Mouse (Mus musculus) forebrain, embryonic 14.5 days (tissue): ENCODE data around the gene Slc28a1. TPM values are rescaled to one million over a fixed set of nuclear protein-coding genes. Genes with fewer than 3 reads are reported as not detected.
"Not testable (repeated sequence)": the region's sequence is repeated elsewhere in the genome, so short reads cannot be mapped to it uniquely, and the experiment has no call there.

Experiments used
- ATAC-seq: fragments of 200-750 bp; cut with Nextera tagmentation; 2 replicates; pipeline ENCODE4 v1.8.0; 2017; ENCODE audit warnings: mild to moderate bottlenecking, moderate library complexity
- DNase-seq: peaks from one replicate; pipeline ENCODE4 v3.0.0-alpha.2; 2015; ENCODE audit warnings: low spot score
- H3K27ac ChIP-seq: fragments of 300-500 bp; sonication (generic); 2 replicates; pipeline ENCODE4 v1.5.1; 2014; ENCODE audit warnings: low read depth, mild to moderate bottlenecking, control low read depth, low read length, moderate library complexity
- H3K27me3 ChIP-seq: fragments of 300-500 bp; sonication (generic); replicated peaks from 2 replicates; pipeline ENCODE4 v1.6.1; 2014; ENCODE audit warnings: low read length, control low read depth, mixed read lengths; ENCODE audit not compliant: control insufficient read depth, insufficient read depth
- H3K36me3 ChIP-seq: fragments of 300-500 bp; sonication (generic); 2 replicates; pipeline ENCODE4 v1.6.1; 2014; ENCODE audit warnings: low read length, control low read depth; ENCODE audit not compliant: control insufficient read depth, insufficient read depth
- H3K4me1 ChIP-seq: fragments of 300-500 bp; sonication (generic); 2 replicates; pipeline ENCODE4 v1.6.1; 2014; ENCODE audit warnings: antibody characterized with exemption, low read length, control low read depth; ENCODE audit not compliant: control insufficient read depth, insufficient read depth
- H3K4me2 ChIP-seq: fragments of 300-500 bp; sonication (generic); 2 replicates; pipeline ENCODE4 v1.6.1; 2014; ENCODE audit warnings: mild to moderate bottlenecking, control low read depth, low read length
- H3K4me3 ChIP-seq: fragments of 300-500 bp; sonication (generic); 2 replicates; pipeline ENCODE4 v1.5.1; 2014; ENCODE audit warnings: low read depth, low read length, control low read depth
- H3K9ac ChIP-seq: fragments of 300-500 bp; sonication (generic); 2 replicates; pipeline ENCODE4 v1.6.1; 2014; ENCODE audit warnings: mild to moderate bottlenecking, low read length, control low read depth, moderate library complexity
- H3K9me3 ChIP-seq: fragments of 300-500 bp; sonication (generic); replicated peaks from 2 replicates; pipeline ENCODE4 v1.6.1; 2016; ENCODE audit warnings: low read length, control low read depth, mixed read lengths; ENCODE audit not compliant: control insufficient read depth
- WGBS: fragments of 180-500 bp; shearing (Covaris S2); extraction: QIAGEN DNeasy Blood & Tissue Kit; methylation state at CpG from one replicate; pipeline ENCODE4 v1.1.7; 2014; 5-methylcytosine and 5-hydroxymethylcytosine counted together
- polyA plus RNA-seq: library from polyadenylated mRNA; unstranded; fragments of >200 nt; fragmentation: Nextera tagmentation; extraction: Ambion mirVana; gene quantifications from 2 replicates; pipeline ENCODE4 v1.2.1, GENCODE M21; 2014

Slc28a1 gene
- polyA plus RNA-seq, 1 experiment from 2014 or later: not detected

DNA sequence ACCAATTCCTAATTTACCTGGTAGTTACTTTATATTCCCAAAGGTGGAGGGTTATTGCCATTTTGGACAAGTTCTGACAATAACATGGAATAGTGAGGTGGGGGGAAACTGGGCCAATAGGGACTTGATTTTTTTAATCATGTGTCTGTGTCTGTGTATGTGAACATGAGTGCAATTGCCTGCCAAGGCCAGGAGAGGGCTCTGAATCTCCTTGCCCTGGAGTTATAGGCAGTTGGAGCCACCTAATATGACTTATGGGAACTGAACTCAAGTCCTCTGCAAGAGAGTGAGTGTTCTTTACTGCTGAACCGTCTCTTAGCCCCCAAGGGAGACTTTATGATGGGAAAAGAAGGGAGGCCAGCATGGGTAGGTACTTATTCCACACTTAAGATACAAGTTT, 70.1 kb downstream of the Slc28a1 start:
- no peaks in the 10 kb centered on the region for H3K9me3 ChIP-seq
- no peaks in the 10 kb centered on the region for H3K27me3 ChIP-seq
- ATAC-seq: no peak
- H3K4me1 ChIP-seq: no peaks in the 10 kb centered on the region
- H3K4me3 ChIP-seq: no peak overlapping the region
- no peak for DNase-seq
- H3K27ac ChIP-seq: no peak overlapping the region
- 88% methylated on average over 1 of the region's 1 CpGs for WGBS
- no peak overlapping the region for H3K4me2 ChIP-seq
- no peak overlapping the region for H3K9ac ChIP-seq
- H3K36me3 ChIP-seq: no peaks in the 10 kb centered on the region

DNA sequence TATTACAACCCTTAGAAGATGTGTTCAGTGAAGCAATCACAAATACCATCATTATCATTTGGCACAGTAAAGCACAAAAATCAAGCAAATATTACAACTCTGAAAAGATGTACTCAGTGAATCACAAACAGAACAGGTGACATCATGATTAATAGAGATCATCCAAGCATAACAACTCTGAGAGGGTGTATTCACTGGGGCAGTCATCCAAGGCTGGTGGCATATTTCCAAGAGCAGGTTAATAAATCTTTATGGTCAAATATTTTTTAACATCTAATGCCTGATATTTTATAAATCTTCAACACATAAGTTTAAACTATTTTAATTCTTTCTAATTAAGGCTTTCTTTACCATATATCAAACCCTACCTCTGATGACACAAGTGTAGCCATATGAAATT, 71.4 kb downstream of the Slc28a1 start:
- not testable (repeated sequence) for H3K36me3 ChIP-seq, H3K27ac ChIP-seq, H3K27me3 ChIP-seq, H3K9ac ChIP-seq, H3K4me1 ChIP-seq, H3K4me3 ChIP-seq, DNase-seq, H3K9me3 ChIP-seq, ATAC-seq, H3K4me2 ChIP-seq

DNA sequence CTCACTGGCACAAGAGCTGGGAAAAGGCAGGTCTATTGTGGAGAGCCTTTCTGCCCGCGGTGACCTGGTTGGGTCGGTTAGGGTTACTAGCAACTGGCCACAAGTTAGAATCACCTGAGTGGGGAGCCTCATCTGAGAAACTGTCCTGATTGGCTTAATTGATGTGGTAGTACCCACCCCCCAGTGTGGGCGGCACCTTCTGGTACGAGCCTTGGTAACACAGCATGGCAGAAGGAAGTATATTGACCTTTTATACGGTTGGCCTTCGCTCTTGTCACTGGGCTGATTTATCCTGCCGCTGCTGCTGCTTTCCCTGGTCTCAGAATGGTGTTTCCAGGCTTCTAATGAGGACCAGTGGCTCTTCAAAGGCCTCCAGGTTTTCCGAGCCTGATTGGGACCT, 74.6 kb downstream of the Slc28a1 start:
- Histone ChIP-seq H3K36me3 (no peaks in the 10 kb centered on the region), H3K27ac (no peak overlapping the region), H3K9ac (no peak overlapping the region), H3K4me1 (no peaks in the 10 kb centered on the region), H3K27me3 (no peaks in the 10 kb centered on the region), H3K4me3 (no peak overlapping the region), H3K4me2 (no peak overlapping the region), H3K9me3 (no peaks in the 10 kb centered on the region)
- no peak for DNase-seq
- 85% methylated on average over 9 of the region's 9 CpGs for WGBS
- ATAC-seq: no peak

GRCm38 (mm10) chr7:81195509-81195908, 80.9 kb downstream of the Slc28a1 start:
- H3K4me3 ChIP-seq: no peak overlapping the region
- H3K27me3 ChIP-seq: no peaks in the 10 kb centered on the region
- no peaks in the 10 kb centered on the region for H3K9me3 ChIP-seq
- DNase-seq (no peak), ATAC-seq (no peak)
- 0 out of 2 replicates have a peak, but pooled peaks cover 2% of the 10 kb centered on the region for H3K4me1 ChIP-seq
- H3K4me2 ChIP-seq: no peak overlapping the region
- no peak overlapping the region for H3K9ac ChIP-seq
- WGBS: 79% methylated on average over 4 of the region's 4 CpGs
- H3K27ac ChIP-seq: no peak overlapping the region
- H3K36me3 ChIP-seq: no peaks in the 10 kb centered on the region

- Histone ChIP-seq H3K4me1 (0 out of 2 replicates have a peak, but pooled peaks cover 2% of the 10 kb centered on the region), H3K9me3 (no peaks in the 10 kb centered on the region), H3K9ac (no peak overlapping the region), H3K27me3 (no peaks in the 10 kb centered on the region), H3K36me3 (no peaks in the 10 kb centered on the region), H3K4me2 (no peak overlapping the region), H3K27ac (no peak overlapping the region), H3K4me3 (no peak overlapping the region)
- ATAC-seq (no peak), DNase-seq (no peak)
- WGBS: 62% methylated on average over 3 of the region's 3 CpGs
Measured at GRCm38 (mm10) chr7:81196796-81197195, 82.2 kb downstream of the Slc28a1 start.

DNA sequence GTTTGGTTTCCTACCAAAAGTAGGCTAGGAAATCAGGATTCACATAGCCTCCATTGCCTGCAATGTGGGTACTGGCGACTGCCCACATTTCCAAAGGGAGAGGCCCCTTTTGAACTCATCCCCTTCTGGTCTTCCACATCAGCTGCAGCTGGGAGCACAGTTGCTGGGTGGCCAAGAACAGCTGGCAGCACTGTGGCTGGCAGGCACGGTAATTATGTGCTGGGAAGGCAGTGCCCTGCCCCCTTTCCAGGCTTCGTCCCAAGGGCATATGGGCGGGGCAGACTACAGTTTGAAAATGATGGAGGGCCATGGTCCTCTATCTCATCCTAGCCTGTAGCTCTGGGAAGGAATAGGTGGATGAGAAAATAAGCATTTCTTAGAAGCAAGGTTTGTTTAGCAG, 83.9 kb downstream of the Slc28a1 start:
- no peaks in the 10 kb centered on the region for H3K9me3 ChIP-seq
- ATAC-seq: no peak
- no peak for DNase-seq
- H3K4me3 ChIP-seq: no peak overlapping the region
- no peaks in the 10 kb centered on the region for H3K27me3 ChIP-seq
- 0 out of 2 replicates have a peak, but pooled peaks cover 2% of the 10 kb centered on the region for H3K4me1 ChIP-seq
- no peaks in the 10 kb centered on the region for H3K36me3 ChIP-seq
- no peak overlapping the region for H3K27ac ChIP-seq
- H3K4me2 ChIP-seq: no peak overlapping the region
- no peak overlapping the region for H3K9ac ChIP-seq
- WGBS: 39% methylated on average over 4 of the region's 4 CpGs

GRCm38 (mm10) chr7:81199109-81199508, 84.5 kb downstream of the Slc28a1 start:
- Histone ChIP-seq H3K36me3 (no peaks in the 10 kb centered on the region), H3K4me1 (0 out of 2 replicates have a peak, but pooled peaks cover 2% of the 10 kb centered on the region), H3K4me2 (no peak overlapping the region), H3K27ac (no peak overlapping the region), H3K27me3 (no peaks in the 10 kb centered on the region), H3K9ac (no peak overlapping the region), H3K4me3 (no peak overlapping the region), H3K9me3 (no peaks in the 10 kb centered on the region)
- 82% methylated on average over 5 of the region's 5 CpGs for WGBS
- no peak for ATAC-seq
- no peak for DNase-seq

DNA sequence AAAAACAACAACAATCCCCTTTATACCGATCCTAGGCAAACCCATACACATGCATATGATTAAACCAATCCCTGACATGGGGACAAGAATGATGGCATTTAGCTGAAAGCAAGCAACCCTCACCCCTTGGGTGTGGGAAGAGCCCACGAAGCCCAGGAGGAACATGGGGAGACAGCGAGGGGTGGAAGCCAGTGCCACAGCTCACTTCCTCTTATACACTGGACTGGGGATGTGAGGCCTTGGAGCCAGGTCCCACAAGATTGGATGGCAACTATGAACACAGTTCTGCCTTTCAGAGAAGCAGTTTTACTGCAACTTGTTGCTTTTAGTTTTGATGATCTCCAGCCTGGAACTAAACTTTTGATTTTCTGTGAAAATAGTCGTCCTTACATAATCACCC, 85.2 kb downstream of the Slc28a1 start:
- H3K9ac ChIP-seq: no peak overlapping the region
- H3K4me2 ChIP-seq: no peak overlapping the region
- H3K27me3 ChIP-seq: no peaks in the 10 kb centered on the region
- DNase-seq (no peak), ATAC-seq (no peak)
- 0 out of 2 replicates have a peak, but pooled peaks cover 2% of the 10 kb centered on the region for H3K4me1 ChIP-seq
- H3K36me3 ChIP-seq: no peaks in the 10 kb centered on the region
- no peak overlapping the region for H3K4me3 ChIP-seq
- WGBS: 65% methylated on average over 4 of the region's 4 CpGs
- no peaks in the 10 kb centered on the region for H3K9me3 ChIP-seq
- H3K27ac ChIP-seq: no peak overlapping the region

- no peak for DNase-seq
- no peak overlapping the region for H3K4me3 ChIP-seq
- 76% methylated on average over 5 of the region's 5 CpGs for WGBS
Measured at GRCm38 (mm10) chr7:81202389-81202788, 87.8 kb downstream of the Slc28a1 start.

More at GRCm38 (mm10) chr7:81202389-81202788, 87.8 kb downstream of the Slc28a1 start:
- no peaks in the 10 kb centered on the region for H3K9me3 ChIP-seq
- no peaks in the 10 kb centered on the region for H3K36me3 ChIP-seq
- ATAC-seq: no peak
- no peak overlapping the region for H3K27ac ChIP-seq
- H3K4me1 ChIP-seq: 0 out of 2 replicates have a peak, but pooled peaks cover 2% of the 10 kb centered on the region
- no peak overlapping the region for H3K4me2 ChIP-seq
- H3K9ac ChIP-seq: no peak overlapping the region
- no peaks in the 10 kb centered on the region for H3K27me3 ChIP-seq
